Mouse (Mus musculus) olfactory bulb, adult 2 months (tissue): ENCODE data around the gene Hnrnpa0. TPM values are rescaled to one million over a fixed set of nuclear protein-coding genes. Genes with fewer than 3 reads are reported as not detected.

Experiments used
- H3K27ac ChIP-seq: fragments of 200-500 bp; 2 replicates; pipeline ENCODE4 v1.5.1; 2012; ENCODE audit warnings: low read depth, low read length; ENCODE audit not compliant: insufficient read depth
- H3K4me1 ChIP-seq: fragments of 200-500 bp; 2 replicates; pipeline ENCODE4 v1.6.1; 2012; ENCODE audit warnings: low read length; ENCODE audit not compliant: control insufficient read depth, insufficient read depth
- H3K4me3 ChIP-seq: fragments of 200-500 bp; 2 replicates; pipeline ENCODE4 v1.5.1; 2012; ENCODE audit warnings: mild to moderate bottlenecking, low read depth, low read length, moderate library complexity; ENCODE audit not compliant: insufficient read depth
- CTCF ChIP-seq: fragments of 200-500 bp; IDR thresholded peaks from 2 replicates; pipeline ENCODE4 v1.5.1; 2012; ENCODE audit warnings: low read depth, mild to moderate bottlenecking, low read length, moderate library complexity; ENCODE audit not compliant: insufficient read depth
- POLR2A ChIP-seq: fragments of 200-500 bp; IDR thresholded peaks from 2 replicates; pipeline ENCODE4 v1.6.1; 2012; ENCODE audit warnings: mild to moderate bottlenecking, low read depth, low read length, moderate library complexity; ENCODE audit not compliant: insufficient read depth
- WGBS: fragments of 180-500 bp; shearing (Covaris S2); methylation state at CpG from one replicate; pipeline ENCODE4 v1.1.7; 2018; 5-methylcytosine and 5-hydroxymethylcytosine counted together
- polyA plus RNA-seq: library from polyadenylated mRNA; stranded (reverse); fragments of >200 nt; gene quantifications from 2 replicates; pipeline ENCODE4 v1.2.4, GENCODE M21; 2012; ENCODE audit warnings: low replicate concordance; ENCODE audit not compliant: missing spikeins, insufficient read depth, insufficient read length

Gene Hnrnpa0
- polyA plus RNA-seq, 1 experiment, result 114 TPM

DNA sequence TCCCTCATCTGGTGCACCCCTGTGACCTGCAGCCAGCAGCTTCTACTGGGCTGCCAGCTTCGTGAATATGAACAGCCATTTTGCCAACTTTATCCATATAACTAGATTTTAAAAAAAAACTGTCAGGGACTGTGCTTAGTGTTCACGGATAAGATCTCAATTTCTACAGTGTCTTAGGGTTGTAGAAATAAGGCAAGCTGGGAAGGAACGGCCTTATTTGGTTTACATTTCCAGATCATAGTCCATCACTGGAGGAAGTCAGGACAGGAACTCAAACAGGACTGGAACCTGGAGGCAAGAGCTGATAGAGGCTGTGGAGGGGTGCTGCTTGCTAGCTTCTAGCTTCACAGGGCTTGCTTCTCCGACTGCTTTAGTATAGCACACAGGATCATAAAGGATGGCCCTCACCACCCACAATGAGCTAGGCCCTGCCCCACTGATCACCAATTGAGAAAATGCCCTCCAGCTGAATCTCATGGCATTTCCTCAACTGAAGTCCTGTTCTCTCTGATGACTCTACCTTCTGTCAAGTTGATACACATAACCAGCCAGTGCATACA is 1.4 kb upstream of the Hnrnpa0 start:
- peak overlapping the region; percentile 97 for H3K27ac ChIP-seq
- TF ChIP-seq POLR2A, result no peak
- no peak for TF ChIP-seq CTCF
- no peaks in the 10 kb centered on the region; the same call in 1 of the 2 replicates for H3K4me1 ChIP-seq
- peak overlapping the region; percentile 69 for H3K4me3 ChIP-seq
- WGBS, result 31% methylated on average over 4 of the region's 4 CpGs

DNA sequence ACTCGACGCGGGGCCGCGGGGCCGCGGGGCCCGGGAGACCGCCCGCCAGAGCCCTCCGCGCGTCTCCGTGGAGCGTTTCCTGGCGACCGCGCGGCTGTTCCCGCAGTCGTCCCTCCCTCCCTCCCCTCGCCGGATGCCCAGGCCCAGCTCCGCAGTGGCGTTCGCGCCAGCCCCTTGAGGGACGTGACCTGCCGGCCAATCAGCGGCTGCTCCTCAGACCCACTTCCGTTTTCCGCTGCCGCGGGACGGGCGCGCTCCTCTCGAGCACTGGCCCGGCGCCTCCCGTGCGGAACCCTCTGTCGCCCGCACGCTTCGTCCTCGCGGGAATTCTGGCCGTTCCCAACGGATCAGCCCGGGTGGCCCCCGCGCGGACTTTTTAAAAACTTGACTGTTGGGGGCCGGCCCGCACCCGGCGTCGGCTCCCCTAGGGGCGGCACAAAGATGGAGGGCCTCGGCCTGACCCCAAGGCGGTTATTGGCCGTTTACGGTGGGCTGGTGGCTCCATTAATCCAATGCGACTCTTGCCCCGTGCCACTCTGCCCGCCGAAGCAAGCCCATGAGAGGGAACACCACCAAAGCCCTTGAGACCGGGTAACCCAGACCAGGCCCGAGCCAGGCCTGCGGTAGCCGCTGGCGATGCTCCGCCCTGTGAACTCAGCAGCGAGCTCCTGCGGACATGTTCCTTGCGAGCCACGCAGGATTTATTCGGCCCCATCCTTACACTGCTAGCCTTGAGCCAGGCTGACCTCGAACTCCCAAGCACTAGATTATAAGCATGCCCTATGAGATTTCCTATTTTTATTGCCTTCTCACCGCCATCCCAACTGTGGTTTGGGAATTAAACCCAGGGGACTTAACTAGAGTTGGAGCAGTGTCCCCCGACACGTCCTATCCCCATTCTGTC is 664 bp upstream of the Hnrnpa0 start:
- under 1% methylated on average over 80 of the region's 83 CpGs for whole genome bisulfite sequencing
- Histone ChIP-seq H3K4me3 (peak overlapping the region; percentile 69), H3K27ac (peak overlapping the region; percentile 100), H3K4me1 (no peaks in the 10 kb centered on the region; the same call in 1 of the 2 replicates)
- TF ChIP-seq POLR2A (peak; percentile 91), CTCF (no peak)

DNA sequence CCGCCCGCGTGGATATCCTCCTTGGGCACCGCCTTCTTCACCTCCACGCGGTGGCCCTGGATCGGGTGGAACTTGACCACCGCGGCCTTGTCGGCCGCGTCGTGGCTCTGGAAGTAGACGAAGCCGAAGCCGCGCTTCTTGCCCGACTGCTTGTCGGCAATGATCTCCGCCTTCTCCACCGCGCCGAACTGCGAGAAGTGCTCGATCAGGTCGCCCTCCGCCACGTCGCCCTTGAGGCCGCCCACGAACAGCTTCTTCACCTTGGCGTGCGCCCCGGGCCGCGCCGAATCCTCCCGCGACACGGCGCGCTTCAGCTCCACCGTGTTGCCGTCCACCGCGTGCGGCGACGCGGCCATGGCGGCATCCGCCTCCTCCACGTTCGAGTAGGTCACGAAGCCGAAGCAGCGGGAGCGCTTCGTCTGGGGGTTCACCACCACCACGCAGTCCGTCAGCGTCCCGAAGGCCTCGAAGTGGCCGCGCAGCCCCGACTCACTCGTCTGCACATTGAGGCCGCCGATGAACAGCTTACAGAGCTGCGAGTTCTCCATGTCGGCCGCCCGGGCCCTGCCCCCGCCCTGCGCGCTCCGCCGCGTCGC is 492 bp downstream of the Hnrnpa0 start:
- WGBS, result under 1% methylated on average over 81 of the region's 81 CpGs
- H3K4me1 ChIP-seq, result no peaks in the 10 kb centered on the region; the same call in 1 of the 2 replicates
- peak overlapping the region; percentile 91 for H3K27ac ChIP-seq
- no peak for TF ChIP-seq CTCF
- TF ChIP-seq POLR2A, result no peak
- H3K4me3 ChIP-seq, result peak overlapping the region; percentile 69

DNA sequence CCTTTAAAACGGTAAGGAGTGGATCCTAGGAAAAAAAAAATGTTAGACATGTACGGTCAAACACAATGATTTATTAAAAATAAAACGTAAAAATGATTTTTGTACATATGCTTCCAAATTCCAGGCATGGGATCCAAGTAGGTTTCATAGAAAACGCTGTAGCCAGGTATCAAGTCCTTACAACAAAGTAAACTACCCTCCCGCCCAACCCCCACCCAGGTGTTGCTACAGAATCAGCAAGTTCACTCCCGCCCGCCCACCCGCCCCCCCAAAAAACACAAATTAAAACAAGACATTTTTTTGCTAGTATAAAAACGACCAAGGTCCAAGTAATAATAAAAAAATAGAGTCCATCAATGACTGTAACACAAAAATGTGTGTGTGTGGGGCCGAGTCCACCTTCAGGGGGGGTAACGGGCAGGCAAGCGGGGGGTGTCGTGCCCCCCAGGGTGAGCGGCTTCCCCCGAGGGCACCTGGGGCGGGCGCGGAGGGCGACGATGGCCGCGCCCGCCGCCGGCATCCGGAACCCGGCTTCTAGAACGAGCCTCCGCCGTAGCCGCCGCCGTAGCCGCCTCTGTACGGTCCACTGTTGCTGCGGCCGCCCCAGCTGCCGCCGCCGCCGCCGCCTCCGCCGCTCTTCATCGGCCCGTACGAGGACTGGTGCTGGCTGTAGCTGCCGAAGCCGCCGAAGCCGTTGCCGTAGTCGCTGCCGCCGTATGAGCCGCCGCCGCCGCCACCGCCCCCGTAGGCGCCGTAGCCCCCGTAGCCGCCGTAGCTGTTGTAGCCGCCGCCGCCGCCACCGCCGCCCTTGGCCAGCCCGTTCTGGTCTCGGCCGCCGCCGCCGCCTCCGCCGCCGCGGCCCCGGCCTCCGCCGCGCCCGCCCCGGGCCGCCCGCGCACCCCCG is 1.2 kb downstream of the Hnrnpa0 start:
- Histone ChIP-seq H3K4me1 (peaks cover 2% of the 10 kb centered on the region), H3K27ac (peak overlapping the region; percentile 45; the same call in 1 of the 2 replicates), H3K4me3 (peak overlapping the region; percentile 69)
- 1% methylated on average over 92 of the region's 92 CpGs for WGBS
- TF ChIP-seq CTCF (no peak), POLR2A (no peak)

- TF ChIP-seq POLR2A, result no peak
- no peak for TF ChIP-seq CTCF
- Histone ChIP-seq H3K4me3 (no peak overlapping the region), H3K4me1 (peaks cover 2% of the 10 kb centered on the region), H3K27ac (no peak overlapping the region)
- 16% methylated on average over 7 of the region's 7 CpGs for WGBS
Observed at GRCm38 (mm10) chr13:58126126-58126525, 2.2 kb downstream of the Hnrnpa0 start.

- WGBS, result 61% methylated on average over 2 of the region's 2 CpGs
- no peak for TF ChIP-seq CTCF
- TF ChIP-seq POLR2A, result no peak
Observed at GRCm38 (mm10) chr13:58124989-58125388, 3.4 kb downstream of the Hnrnpa0 start.

GRCm38 (mm10) chr13:58124278-58124677 is 4.1 kb downstream of the Hnrnpa0 start:
- Histone ChIP-seq H3K4me3 (no peak overlapping the region), H3K27ac (no peak overlapping the region), H3K4me1 (peaks cover 2% of the 10 kb centered on the region; the same call in 1 of the 2 replicates)
- TF ChIP-seq POLR2A (no peak), CTCF (no peak)
- WGBS, result 89% methylated on average over 3 of the region's 3 CpGs

More at GRCm38 (mm10) chr13:58124989-58125388, 3.4 kb downstream of the Hnrnpa0 start:
- Histone ChIP-seq H3K4me3 (no peak overlapping the region), H3K4me1 (peaks cover 2% of the 10 kb centered on the region; the same call in 1 of the 2 replicates), H3K27ac (no peak overlapping the region)

GRCm38 (mm10) chr13:58123381-58123780 is 5.0 kb downstream of the Hnrnpa0 start:
- H3K27ac ChIP-seq, result no peak overlapping the region
- TF ChIP-seq POLR2A (no peak), CTCF (no peak)
- peaks cover 2% of the 10 kb centered on the region for H3K4me1 ChIP-seq
- no peak overlapping the region for H3K4me3 ChIP-seq
- 86% methylated on average over 8 of the region's 8 CpGs for WGBS
